Mouse (Mus musculus): Measurements from ENCODE around the gene Slc7a15. TPM values are rescaled to one million over a fixed set of nuclear protein-coding genes. Genes with fewer than 3 reads are reported as not detected.
"Not testable (repeated sequence)": the region's sequence is repeated elsewhere in the genome, so short reads cannot be mapped to it uniquely, and the experiment has no call there.

Gene Slc7a15
- total and polyA plus RNA-seq, 3 experiments, result not detected

- Histone ChIP-seq H3K79me2 (ENCODE audit: control insufficient read depth, insufficient read depth, low read length, poor library complexity) (no peaks in the 10 kb centered on the region), H3K27ac (ENCODE audit: control insufficient read depth, low read depth, low read length) (no peak overlapping the region), H3K36me3 (ENCODE audit: control insufficient read depth in 1 of 2, insufficient read depth in 2 of 2, low read length in 2 of 2) (no peaks in the 10 kb centered on the region), H3K4me1 (ENCODE audit: control insufficient read depth in 1 of 2, insufficient read depth in 2 of 2, low read length in 2 of 2) (peaks cover 0 to 4% of the 10 kb centered on the region in 2 experiments; a peak in 1 of 4 replicates), H3K9ac (ENCODE audit: control insufficient read depth, low read depth, low read length, poor library complexity, severe bottlenecking) (no peak overlapping the region), H3K4me3 (ENCODE audit: control insufficient read depth in 1 of 2, insufficient read depth in 1 of 2, low read depth in 2 of 2, low read length in 2 of 2) (no peak overlapping the region), H3K9me3 (replicated peaks; ENCODE audit: insufficient read depth, low read length) (no peaks in the 10 kb centered on the region), H3K27me3 (ENCODE audit: control insufficient read depth in 1 of 2, insufficient read depth in 2 of 2, low read length in 2 of 2) (no peaks in the 10 kb centered on the region; a peak in 1 of 4 replicates)
- TF ChIP-seq RAD21 (IDR thresholded peaks at IDR 0.05; ENCODE audit: low read depth, low read length) (no peak), E2F4 (IDR thresholded peaks at IDR 0.05; ENCODE audit: borderline replicate concordance, low read depth, low read length) (no peak), CTCF (IDR thresholded peaks at IDR 0.05 in 2 of 3, conservative IDR thresholded peaks at IDR 0.05 in 1 of 3; ENCODE audit: control insufficient read depth in 1 of 3, insufficient read depth in 1 of 3, low read depth in 2 of 3, low read length in 3 of 3, poor library complexity in 1 of 3, severe bottlenecking in 1 of 3) (0 out of 6 replicates have a peak, but pooled peaks of 1 of the 3 experiments have one; percentile 5), TCF12 (IDR thresholded peaks at IDR 0.05; ENCODE audit: low read depth, low read length) (no peak), ZNF384 (IDR thresholded peaks at IDR 0.05; ENCODE audit: low read depth, low read length) (no peak), TBP (IDR thresholded peaks at IDR 0.05; ENCODE audit: low read depth, low read length) (no peak), SMC3 (IDR thresholded peaks at IDR 0.05; ENCODE audit: low read depth, low read length) (no peak)
- no peak for DNase-seq (ENCODE audit: low read depth, low spot score)
These were observed 25.5 kb downstream of the Slc7a15 start for GRCm38 (mm10) chr12:8573405-8573804.

GRCm38 (mm10) chr12:8571903-8572341 is 26.9 kb downstream of the Slc7a15 start:
- not testable (repeated sequence) for H3K27ac ChIP-seq (ENCODE audit: control insufficient read depth, low read depth, low read length); H3K9me3 ChIP-seq (replicated peaks; ENCODE audit: insufficient read depth, low read length); H3K4me3 ChIP-seq (ENCODE audit: control insufficient read depth in 1 of 2, insufficient read depth in 1 of 2, low read depth in 2 of 2, low read length in 2 of 2); H3K79me2 ChIP-seq (ENCODE audit: control insufficient read depth, insufficient read depth, low read length, poor library complexity); H3K27me3 ChIP-seq (ENCODE audit: control insufficient read depth in 1 of 2, insufficient read depth in 2 of 2, low read length in 2 of 2); H3K9ac ChIP-seq (ENCODE audit: control insufficient read depth, low read depth, low read length, poor library complexity, severe bottlenecking); H3K4me1 ChIP-seq (ENCODE audit: control insufficient read depth in 1 of 2, insufficient read depth in 2 of 2, low read length in 2 of 2); H3K36me3 ChIP-seq (ENCODE audit: control insufficient read depth in 1 of 2, insufficient read depth in 2 of 2, low read length in 2 of 2)
- peak; percentile 12 for DNase-seq (ENCODE audit: low read depth, low spot score)
- peak; percentile 27; the same call in 1 of the 2 replicates for TF ChIP-seq MAX (IDR thresholded peaks at IDR 0.05; ENCODE audit: low read length)

- not testable (repeated sequence) for H3K4me3 ChIP-seq (ENCODE audit: control insufficient read depth in 1 of 2, insufficient read depth in 1 of 2, low read depth in 2 of 2, low read length in 2 of 2); H3K4me1 ChIP-seq (ENCODE audit: control insufficient read depth in 1 of 2, insufficient read depth in 2 of 2, low read length in 2 of 2); H3K36me3 ChIP-seq (ENCODE audit: control insufficient read depth in 1 of 2, insufficient read depth in 2 of 2, low read length in 2 of 2); H3K9ac ChIP-seq (ENCODE audit: control insufficient read depth, low read depth, low read length, poor library complexity, severe bottlenecking); H3K9me3 ChIP-seq (replicated peaks; ENCODE audit: insufficient read depth, low read length); H3K27ac ChIP-seq (ENCODE audit: control insufficient read depth, low read depth, low read length); DNase-seq (ENCODE audit: low read depth, low spot score); H3K79me2 ChIP-seq (ENCODE audit: control insufficient read depth, insufficient read depth, low read length, poor library complexity); H3K27me3 ChIP-seq (ENCODE audit: control insufficient read depth in 1 of 2, insufficient read depth in 2 of 2, low read length in 2 of 2)
These were observed 27.5 kb downstream of the Slc7a15 start for GRCm38 (mm10) chr12:8571287-8571902.

DNA sequence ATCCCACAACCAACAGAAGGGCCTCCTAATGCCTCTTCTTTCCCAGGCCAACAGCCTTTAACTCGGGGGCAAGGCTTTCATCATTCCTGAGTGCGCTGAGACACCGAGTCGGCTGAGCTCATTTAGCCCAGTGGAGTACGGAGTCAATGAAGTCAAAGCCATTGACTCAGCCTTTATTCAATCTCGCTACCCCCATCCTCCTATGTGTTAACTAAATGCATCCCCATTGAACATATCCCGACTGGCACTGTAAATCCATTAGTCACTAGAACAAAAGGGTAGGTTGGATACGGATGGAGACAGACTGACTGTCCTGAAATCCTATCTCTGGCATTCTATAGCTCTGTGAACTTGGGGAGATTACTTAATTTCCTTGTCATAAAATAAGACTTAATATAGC is 36.7 kb downstream of the Slc7a15 start:
- not testable (repeated sequence) for H3K4me1 ChIP-seq (ENCODE audit: control insufficient read depth in 1 of 2, insufficient read depth in 2 of 2, low read length in 2 of 2); H3K4me3 ChIP-seq (ENCODE audit: control insufficient read depth in 1 of 2, insufficient read depth in 1 of 2, low read depth in 2 of 2, low read length in 2 of 2); H3K9me3 ChIP-seq (replicated peaks; ENCODE audit: insufficient read depth, low read length); H3K27me3 ChIP-seq (ENCODE audit: control insufficient read depth in 1 of 2, insufficient read depth in 2 of 2, low read length in 2 of 2); H3K27ac ChIP-seq (ENCODE audit: control insufficient read depth, low read depth, low read length); H3K9ac ChIP-seq (ENCODE audit: control insufficient read depth, low read depth, low read length, poor library complexity, severe bottlenecking); H3K79me2 ChIP-seq (ENCODE audit: control insufficient read depth, insufficient read depth, low read length, poor library complexity); DNase-seq (ENCODE audit: low read depth, low spot score); H3K36me3 ChIP-seq (ENCODE audit: control insufficient read depth in 1 of 2, insufficient read depth in 2 of 2, low read length in 2 of 2)

DNA sequence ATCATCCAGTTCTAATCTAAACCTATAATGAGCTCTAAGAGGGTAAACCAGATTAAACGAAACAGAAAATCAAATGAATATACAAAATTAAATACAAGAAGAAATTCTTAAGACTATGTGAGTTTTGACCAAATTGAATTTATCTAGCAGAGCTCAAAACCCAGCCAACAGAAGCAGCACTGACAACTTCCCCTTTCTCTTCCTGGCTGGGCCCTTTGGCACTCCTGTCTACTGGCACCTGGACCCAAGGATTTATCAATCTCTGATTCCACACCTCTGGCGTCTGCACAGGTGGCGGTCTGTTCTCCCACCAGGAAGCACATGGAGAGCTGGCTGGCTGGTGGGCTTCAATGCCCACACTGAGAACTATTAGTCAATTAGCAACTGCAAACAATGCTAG is 39.0 kb downstream of the Slc7a15 start:
- H3K4me1 ChIP-seq (ENCODE audit: control insufficient read depth in 1 of 2, insufficient read depth in 2 of 2, low read length in 2 of 2); H3K4me3 ChIP-seq (ENCODE audit: control insufficient read depth in 1 of 2, insufficient read depth in 1 of 2, low read depth in 2 of 2, low read length in 2 of 2); H3K36me3 ChIP-seq (ENCODE audit: control insufficient read depth in 1 of 2, insufficient read depth in 2 of 2, low read length in 2 of 2); H3K79me2 ChIP-seq (ENCODE audit: control insufficient read depth, insufficient read depth, low read length, poor library complexity); H3K9me3 ChIP-seq (replicated peaks; ENCODE audit: insufficient read depth, low read length); H3K9ac ChIP-seq (ENCODE audit: control insufficient read depth, low read depth, low read length, poor library complexity, severe bottlenecking); H3K27ac ChIP-seq (ENCODE audit: control insufficient read depth, low read depth, low read length); H3K27me3 ChIP-seq (ENCODE audit: control insufficient read depth in 1 of 2, insufficient read depth in 2 of 2, low read length in 2 of 2): not testable (repeated sequence)
- DNase-seq (ENCODE audit: low read depth, low spot score), result peak; percentile 32

Measured in MEL (cell line).